Mouse (Mus musculus) liver, adult 2 months (tissue): ENCODE measurements around the gene Fxn.

Source experiments
- CTCF ChIP-seq: fragments of 200-500 bp; IDR thresholded peaks from 2 replicates; pipeline ENCODE4 v1.5.1; 2011; ENCODE audit warnings: low read depth, low read length, control low read depth
- POLR2A ChIP-seq: fragments of 200-500 bp; IDR thresholded peaks from 2 replicates; pipeline ENCODE4 v1.6.1; 2011; ENCODE audit warnings: low read length, control low read depth; ENCODE audit not compliant: insufficient read depth; ENCODE audit errors: extremely low read depth

DNA sequence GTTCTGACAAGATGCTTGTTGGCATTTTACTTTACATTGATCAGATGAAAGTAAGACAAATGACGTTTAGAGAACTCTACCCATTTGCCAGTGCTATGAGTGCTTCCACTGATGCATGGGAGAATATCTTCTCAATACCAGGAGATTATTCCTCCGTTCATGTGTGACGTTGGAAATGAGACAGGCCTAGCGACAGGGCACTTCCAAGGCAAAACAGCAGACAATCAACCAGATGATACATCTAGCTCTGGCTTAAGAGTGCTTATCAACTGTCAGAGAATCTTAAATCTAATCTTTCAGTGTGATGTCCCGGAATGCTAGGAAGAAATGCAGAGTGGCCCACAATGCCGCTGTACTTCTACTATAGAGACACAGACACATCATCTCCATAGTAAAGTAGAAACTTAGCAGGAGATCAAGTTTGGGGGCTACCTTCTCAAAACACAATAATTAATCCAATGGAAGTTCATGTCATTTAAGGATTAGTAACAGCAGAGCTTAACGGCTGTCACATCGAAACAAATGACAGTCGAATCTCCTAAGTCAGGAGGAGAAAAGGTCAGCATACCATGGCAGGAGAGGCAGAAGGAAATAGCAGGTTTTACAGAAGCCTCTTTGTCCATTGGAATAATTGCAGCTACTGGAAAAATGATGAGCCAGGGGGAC is 35.8 kb upstream of the Fxn start:
- TF ChIP-seq CTCF (no peak), POLR2A (no peak)
